Mouse (Mus musculus): Measurements from ENCODE around the gene Srp68.

- TF ChIP-seq EP300 (IDR thresholded peaks at IDR 0.05; ENCODE audit: low read depth) (no peak), CTCF (IDR thresholded peaks at IDR 0.05; ENCODE audit: low read depth) (no peak)
These were observed 19.4 kb downstream of the Srp68 start for GRCm38 (mm10) chr11:116254627-116255026.
